Mouse (Mus musculus) adrenal gland, postnatal 36 days (tissue): ENCODE measurements around the gene Sept6. TPM values are rescaled to one million over a fixed set of nuclear protein-coding genes. Genes with fewer than 3 reads are reported as not detected.

Experiments used
- DNase-seq, 2 experiments: peaks; one replicate each; pipeline ENCODE4 v3.0.0; 2021; ENCODE audit warnings: mixed read lengths in 1 of 2
- total RNA-seq, 2 experiments: library from RNA; stranded (reverse); gene quantifications; 2 replicates each; pipeline ENCODE4 v1.2.3; 2021

The Sept6 gene
- total RNA-seq, 2 experiments from 2014 or later, result 20.7 to 24.4 TPM

DNA sequence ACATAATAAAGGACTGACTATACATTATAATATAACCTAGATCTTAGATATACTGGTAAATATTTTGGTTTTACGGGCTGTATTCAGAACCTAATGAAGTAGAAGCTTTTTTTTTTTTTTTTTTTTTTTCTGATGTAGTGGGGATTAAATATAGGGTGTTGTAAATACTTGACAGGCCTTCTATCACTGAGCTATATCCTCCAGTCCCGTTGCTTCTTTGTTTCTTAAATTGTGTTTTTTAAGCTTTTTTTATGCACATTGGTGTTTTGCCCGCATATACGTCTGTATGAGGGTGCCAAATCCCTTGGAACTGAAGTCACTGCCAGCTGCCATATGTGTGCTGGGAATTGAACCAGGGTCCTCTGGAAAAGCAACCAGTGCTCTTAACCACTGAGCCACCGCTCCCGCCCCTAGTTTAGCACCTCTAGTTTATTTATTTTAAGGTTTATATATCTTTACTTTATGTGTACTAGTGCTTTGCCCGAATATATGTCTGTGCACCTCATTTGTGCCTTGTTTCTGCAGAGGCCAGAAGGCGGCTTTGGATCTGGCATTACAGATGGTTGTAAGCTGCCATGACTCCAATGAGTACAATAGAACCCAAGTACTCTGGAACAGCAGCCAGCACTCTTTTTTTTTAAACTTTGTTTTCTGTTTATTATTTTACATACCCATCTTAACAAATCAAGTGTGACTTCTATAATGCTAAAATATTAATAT lies 126.8 kb downstream of the Sept6 start:
- DNase-seq, result no peak

- peak; percentile 80 to 83 for DNase-seq
These were observed 127.6 kb downstream of the Sept6 start for GRCm38 (mm10) chrX:36863766-36864608.

Other genes with a start within 250 kb of the Sept6 start
- 1 to 10 TPM; 1.1 to 2.2 TPM for gene Slc25a43, start 248.1 kb downstream of the Sept6 start, total RNA-seq
- gene Slc25a5, start 196.1 kb downstream of the Sept6 start, total RNA-seq, result 100 to 1,000 TPM; 483 to 490 TPM
- gene Ube2a, start 117.9 kb downstream of the Sept6 start, total RNA-seq, result 10 to 100 TPM; 63.2 to 66.3 TPM
- 10 to 100 TPM; 50.3 to 51.5 TPM for gene C330007P06Rik, start 117.7 kb downstream of the Sept6 start, total RNA-seq
- 10 to 100 TPM; 10.6 to 14.6 TPM for gene Nkrf, start 88.9 kb downstream of the Sept6 start, total RNA-seq
- 1 to 10 TPM in 1 of 2 experiments, under 1 TPM in 1; 0.46 to 1.2 TPM for gene Sowahd, start 57.1 kb upstream of the Sept6 start, total RNA-seq
- gene Rpl39, start 93.6 kb upstream of the Sept6 start, total RNA-seq, result 100 to 1,000 TPM; 634 to 643 TPM
- 10 to 100 TPM; 12.2 to 14.6 TPM for gene Upf3b, start 118.5 kb upstream of the Sept6 start, total RNA-seq
- 10 to 100 TPM; 14.8 to 16.3 TPM for gene Nkap, start 135.0 kb upstream of the Sept6 start, total RNA-seq
- not detected for gene Akap14, start 177.0 kb upstream of the Sept6 start, total RNA-seq
- gene Ndufa1, start 199.4 kb upstream of the Sept6 start, total RNA-seq, result 100 to 1,000 TPM; 458 to 480 TPM
- 1 to 10 TPM; 4.2 to 4.8 TPM for gene Rnf113a1, start 199.5 kb upstream of the Sept6 start, total RNA-seq
- gene Gm9, start 219.2 kb upstream of the Sept6 start, total RNA-seq, result not detected
- not detected for gene Rhox1, start 230.5 kb upstream of the Sept6 start, total RNA-seq